Mouse (Mus musculus) CD4-positive helper T cell, adult 2 months (primary cell): Measurements from ENCODE around the gene Tekt5.

Experiments used
- DNase-seq: peaks from one replicate; pipeline ENCODE4 v3.0.0-alpha.2; 2012; ENCODE audit warnings: low read depth, missing footprints, low spot score

The Tekt5 gene

DNA sequence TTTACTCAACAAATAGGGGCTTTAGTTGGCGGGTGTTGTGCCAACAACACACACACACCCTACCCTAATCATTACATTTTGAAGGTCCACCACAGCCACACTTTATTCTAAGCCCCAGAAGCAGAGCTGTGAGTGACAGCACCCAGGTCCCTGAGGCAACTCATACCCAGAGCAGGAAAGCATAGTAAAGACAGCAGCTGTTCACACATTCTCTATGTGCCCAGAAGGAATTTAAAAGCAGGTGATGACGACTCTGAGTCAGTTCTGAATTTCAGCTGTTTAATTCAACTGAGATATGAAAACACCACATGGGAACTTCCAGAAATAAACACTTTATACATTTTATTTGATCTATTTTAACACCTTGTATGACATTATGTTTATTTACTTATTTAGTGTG lies 15.8 kb downstream of the Tekt5 start:
- DNase-seq: no peak

DNA sequence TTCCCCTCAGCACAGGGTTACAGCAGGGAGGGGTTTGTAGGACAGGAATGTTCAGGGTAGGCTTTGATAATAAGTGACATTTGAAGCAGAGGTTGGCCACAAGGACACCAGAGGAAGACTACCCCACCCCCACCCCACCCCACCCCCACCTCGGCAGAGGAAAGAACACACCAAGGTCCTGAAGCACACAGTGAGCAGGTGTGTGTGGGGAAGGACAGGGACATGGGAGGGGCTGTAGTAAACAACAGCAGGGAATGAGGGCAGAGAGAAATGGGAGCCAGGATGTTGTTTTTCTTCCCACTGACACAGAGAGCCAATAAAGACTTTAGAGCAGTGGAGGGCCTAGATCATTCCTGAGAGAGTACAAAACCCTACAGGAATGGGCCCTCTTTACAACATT lies 18.0 kb downstream of the Tekt5 start:
- no peak for DNase-seq

DNA sequence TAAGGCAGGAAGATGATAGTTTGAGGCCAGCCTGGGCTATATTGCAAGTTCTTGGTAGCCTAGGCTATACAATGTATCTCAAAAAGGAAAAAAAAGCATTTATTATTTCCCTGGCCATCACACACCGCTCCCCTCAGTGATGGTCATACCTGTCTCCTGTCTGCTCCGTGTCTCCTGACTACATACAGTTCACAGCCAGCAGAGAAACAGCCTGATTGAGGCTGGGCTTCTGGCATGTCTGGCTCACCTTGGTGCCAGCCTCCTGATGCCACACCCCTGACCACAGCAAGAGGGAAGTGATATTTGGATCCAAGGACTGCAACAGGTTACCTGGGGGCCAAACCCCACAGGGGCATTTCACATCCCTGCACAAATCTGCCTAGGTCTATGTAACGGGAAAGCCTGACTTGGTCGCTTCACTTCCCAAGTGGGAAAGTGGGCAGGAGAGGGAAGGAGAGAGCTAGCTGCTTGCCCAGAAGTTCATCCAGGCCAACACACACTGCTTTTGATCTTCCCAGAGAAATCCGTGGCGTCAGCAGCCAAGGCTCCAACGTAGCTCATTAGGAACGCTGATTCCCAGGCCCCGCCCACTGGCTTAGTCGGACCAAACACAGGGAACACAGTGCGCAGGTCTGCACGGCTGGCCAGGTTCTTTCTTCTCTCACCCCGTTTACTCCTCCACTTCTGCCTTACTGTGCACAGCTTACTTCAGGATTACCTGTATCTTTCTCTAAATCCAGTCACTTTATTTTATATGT lies 20.9 kb downstream of the Tekt5 start:
- DNase-seq: no peak

DNA sequence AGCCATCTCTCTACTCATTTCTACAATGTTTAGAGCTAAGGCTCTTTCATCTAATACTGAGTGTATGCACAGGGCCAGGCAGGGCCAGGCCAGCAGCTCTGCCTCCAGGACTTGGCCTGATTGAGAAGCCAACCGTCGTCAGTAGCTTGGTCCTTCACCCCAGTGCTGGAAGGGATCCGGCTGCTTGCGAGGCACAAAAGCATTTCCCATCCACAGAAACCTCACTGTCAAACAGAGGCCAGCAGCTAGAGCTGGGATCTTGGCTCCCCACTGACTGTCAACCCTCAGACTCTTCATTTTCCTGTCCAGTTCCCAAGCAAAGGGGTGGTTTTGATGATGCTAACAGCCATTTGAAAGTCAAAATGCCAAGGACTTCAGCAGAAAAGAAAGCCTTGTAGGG lies 22.9 kb downstream of the Tekt5 start:
- no peak for DNase-seq

DNA sequence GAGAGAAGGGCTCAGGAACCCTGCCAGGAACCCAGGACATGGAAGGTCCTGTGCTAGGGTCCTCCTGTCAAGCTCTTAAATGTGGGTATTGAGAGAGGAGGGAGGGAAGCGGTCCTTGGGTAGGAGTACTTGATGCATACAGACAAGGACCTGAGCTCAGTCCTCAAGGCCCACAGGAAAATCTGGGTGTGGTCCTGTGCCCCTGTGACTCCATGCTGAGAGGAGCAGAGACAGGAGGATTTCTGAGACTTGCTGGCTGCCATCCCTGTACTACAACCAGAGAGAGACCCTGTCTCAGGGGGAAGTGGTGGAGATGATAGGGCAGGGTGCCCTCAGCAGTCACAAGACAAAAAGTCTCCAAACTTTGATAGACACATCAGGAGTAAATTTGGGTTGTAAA lies 25.3 kb downstream of the Tekt5 start:
- no peak for DNase-seq

DNA sequence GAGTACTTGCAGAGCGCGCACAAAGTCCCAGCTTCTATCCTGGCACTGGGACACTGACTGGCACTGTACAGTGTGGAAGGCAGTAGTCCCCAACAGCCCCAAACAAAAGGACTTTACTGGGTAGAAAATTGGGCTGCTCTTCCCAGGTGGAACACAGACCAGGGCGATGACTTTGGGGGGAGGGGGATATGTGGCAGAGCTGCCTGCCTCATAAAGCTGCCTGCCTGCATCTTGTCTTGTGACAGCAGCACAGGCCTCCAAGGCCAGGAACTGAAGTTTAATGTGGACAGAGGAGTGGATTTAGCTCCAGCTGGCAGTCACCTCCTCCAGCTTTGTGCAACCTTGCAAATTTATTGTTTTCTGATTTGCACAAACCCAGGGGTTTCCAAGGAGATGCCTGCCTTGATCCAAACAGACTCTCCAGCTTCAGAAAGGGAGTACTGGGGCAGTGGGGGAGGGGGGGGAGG lies 25.8 kb downstream of the Tekt5 start:
- no peak for DNase-seq

DNA sequence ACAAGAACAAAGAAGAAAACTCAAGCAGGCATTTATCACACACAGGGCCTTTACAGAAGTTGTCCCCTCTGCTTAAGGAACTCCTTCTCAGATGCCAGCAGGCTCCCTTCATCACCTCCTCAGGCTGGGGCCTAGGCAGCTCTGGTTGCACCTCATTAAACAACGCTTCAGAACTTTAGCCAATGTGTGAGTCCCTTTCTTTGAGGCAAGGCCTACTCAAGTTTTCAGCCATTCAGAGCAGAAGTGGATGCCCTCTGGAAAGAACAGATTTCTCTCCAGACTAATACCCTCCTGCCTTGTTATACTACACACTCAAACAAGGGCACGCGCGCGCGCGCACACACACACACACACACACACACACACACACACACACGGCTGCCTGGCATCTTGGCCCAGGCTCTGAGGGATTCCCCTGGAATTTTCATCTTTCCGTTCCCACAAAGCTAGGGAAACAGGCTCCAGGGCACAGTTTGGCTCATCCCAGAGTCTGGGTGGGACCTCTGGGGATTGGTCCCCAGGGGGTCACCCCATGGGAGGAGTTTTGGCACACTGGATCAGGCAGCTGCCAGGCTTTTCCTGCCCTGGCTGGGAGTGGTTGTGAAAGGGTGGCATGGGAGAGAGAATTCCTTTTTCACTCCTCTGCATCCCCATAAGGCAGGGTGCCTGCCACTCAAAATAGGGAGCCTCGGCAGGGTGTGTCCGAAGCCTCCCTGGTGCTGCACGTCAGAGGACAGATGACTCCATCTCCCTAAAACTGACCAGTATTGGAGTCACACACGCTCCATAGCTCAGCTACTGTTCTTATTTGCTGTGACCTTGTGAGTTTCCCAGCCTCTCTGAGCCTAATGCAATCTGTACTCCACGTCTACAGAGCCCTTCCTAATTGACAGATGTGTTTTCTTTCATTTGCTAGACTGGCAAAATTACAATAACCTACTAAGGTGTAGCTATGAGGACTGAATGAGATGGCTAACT lies 28.8 kb downstream of the Tekt5 start:
- DNase-seq: no peak

DNA sequence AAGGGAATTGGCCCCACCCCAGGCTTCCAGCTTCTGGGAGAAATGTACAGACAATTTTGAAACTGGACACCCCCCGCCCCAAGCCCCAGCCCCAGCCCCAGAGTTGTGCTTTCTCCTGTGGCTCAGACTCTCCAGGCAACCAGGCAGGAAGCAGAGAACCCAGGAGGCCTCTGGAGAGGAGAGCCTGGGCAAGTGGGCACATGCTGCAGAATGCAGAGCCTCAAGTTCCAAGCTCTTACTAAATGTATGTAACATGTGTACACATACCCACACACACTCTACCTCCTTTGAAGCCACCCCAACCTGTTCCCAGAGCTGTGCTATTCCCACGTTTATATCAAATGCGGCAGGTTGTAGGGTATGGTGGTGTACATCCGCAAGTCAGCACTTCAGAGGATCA lies 29.5 kb downstream of the Tekt5 start:
- DNase-seq: no peak

DNA sequence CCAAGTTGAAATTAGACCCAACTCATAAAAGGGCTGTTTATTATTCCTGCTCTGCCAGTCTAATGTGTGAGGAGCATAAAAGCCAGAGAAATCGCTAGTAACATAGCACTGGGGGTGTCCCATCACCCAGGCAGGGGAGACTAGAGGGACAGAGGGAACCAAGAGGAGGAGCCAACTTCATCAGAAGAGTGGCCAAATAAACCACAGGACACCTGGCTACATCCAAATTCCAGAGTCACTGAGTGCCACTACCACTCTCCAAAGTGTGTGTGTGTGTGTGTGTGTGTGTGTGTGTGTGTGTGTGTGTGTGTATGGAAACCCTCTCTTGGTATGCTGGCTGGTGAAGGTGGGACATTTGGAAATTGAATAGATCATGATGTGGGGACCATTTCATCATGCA lies 32.2 kb downstream of the Tekt5 start:
- no peak for DNase-seq

DNA sequence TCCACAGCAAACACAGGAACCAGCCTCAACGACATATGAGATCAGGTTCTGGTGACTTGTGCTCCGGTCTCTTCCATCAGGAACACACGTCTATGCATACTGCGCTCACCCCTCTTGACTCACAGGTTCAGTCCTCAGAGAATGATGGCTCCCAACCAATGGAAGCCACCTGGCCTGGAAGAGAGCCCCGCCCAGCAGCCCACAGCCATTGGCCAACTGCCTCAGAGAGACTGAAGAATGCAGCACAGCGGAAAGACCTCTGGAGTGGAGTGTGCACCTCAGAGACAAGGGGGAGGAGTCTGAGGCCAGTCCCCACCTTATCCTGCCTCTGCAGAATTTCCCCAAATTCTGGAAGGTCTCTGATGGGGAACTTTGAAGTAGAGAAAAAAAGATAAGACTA lies 36.0 kb downstream of the Tekt5 start:
- no peak for DNase-seq

DNA sequence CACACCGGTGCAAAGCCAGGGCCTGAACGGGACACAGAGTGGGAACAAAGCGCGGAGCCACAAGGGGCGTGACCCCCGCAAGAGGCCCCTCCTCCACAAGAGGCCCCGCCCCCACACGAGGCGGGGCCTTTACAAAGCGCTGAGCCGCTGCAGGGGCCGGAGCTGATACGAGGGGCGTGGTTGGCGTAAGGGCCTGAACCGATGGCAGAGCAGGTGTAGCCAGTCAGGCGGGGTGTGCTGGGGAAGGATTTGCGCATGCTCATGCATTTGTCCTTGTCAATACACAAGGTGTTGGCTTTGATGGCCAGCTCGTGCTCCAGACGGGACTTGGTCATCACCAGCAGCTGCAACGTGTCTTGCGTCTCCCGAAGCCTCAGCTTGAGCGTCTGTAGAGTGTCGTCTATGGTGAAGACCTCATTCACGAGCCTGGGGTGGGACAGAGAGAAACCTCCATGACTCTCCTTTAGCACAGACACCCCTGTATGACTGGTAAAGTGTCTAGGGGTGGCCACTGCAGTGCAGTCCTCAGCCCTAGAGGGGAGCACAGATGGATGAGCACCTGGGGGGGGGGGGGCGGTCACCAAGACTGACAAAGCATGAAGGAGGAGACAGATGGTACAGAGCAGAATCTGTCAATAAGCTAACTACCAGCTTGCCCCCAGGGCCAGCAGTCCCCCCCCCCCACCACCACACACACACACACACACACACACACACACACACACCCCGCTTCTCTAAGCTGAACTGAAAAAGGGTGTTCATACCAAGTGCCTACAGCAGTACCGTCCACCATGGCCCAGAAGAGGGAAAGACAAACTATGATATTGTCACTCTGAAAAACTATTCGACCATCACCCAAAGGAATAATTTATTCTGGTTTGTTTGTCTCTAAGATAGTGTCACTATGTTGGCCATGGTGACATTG lies 37.0 kb downstream of the Tekt5 start:
- peak; percentile 10 for DNase-seq

DNA sequence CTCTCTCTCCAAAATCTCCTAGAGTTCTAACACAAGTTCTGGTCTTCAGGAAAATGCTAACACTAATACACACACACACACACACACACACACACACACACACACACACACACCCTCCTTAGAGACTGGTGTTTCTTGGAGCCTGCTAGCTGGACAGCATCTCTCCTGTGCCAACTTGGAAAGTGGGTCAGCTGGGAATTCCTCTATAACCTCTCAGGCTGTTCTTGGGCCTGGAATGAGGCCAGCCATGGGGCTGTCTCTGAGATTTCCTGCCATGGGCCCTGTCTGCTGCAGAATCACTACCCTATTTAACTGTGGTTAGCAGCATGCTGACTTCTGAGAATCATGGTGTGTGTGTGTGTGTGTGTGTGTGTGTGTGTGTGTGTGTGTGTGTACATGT lies 40.3 kb downstream of the Tekt5 start:
- no peak for DNase-seq

DNA sequence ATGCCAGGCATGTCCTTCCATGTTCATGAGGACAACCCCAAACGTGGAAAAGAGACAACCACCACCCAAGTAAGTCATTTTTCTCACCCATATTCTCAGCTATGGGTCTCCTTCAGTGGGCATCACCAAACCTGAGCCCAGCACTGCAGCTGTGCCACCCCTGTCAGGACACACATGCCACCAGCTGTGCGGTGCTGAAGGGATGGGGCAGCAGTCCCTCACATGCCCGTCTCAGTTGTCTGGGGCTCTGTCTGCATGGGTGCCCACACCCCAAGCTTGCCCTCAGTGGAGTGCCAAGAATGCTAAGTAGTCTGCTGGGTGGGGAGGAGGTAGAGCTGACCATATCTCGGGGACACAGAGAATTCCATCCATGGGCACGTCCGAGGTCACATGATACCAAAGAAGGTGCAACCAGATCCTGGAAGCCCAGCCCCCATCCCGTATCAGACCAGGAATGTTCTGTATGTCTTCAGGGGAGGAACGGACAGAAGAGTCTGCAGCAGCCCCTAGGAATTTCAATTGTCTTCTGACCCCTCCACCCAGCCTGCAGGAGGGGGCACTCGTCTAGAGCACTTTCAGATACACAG lies 44.1 kb downstream of the Tekt5 start:
- DNase-seq: no peak

DNA sequence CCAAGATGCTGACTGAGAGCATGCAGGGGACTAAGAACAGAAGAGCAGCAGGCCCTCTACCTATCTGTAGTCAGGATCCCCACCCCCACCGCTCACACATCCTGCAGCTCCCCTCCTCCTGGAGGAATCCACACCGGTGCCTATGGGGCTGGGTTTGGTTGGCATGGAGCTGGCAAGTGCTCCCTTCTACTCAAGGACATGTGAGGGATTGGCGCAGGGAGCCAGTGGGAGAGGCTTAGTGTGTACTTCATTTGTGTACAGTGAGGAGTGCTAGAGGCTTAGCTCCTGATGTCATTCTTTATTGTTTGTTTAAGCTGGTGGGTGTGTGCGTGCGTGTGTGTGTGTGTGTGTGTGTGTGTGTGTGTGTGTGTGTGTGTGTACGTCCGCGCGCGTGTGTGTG lies 45.4 kb downstream of the Tekt5 start:
- no peak for DNase-seq

DNA sequence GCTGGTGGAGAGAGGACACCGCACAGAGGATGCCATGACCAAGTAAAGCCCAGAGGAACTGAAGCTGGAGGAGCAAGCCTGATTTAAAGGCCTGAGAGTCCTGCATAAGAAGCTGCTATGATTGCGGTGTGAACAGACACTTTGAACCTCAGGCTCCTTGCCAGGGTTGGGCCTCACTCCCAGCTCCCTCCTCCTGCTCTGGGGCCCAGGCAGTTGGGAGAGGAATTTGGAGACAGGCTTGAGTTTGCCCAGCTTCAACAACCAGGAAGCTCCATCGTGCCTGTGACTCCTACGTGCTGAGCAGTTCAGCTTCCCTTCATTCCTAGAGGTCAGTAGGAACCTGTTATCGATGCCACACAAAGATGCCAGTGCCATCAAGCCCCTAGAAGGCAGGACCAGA lies 45.9 kb downstream of the Tekt5 start:
- no peak for DNase-seq

DNA sequence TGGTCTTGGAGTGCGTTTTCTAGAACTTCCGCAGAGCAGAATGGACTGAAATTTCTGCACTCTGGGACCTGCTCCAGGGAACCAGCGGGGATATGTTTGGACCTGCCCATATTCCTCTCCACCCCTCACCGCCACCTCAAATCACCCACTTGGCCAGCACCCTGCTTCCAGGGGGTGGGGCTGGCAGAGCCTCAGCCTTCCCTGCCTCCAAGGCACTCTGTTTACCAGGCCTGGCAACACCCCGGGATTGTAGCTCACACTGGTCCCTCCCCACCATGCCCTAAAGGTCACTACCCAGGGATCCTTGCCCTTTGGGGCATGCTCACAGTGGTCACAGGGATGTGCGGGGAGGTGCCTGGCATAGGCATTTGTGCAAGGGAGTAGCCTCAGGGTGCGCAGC lies 47.7 kb downstream of the Tekt5 start:
- DNase-seq: no peak

DNA sequence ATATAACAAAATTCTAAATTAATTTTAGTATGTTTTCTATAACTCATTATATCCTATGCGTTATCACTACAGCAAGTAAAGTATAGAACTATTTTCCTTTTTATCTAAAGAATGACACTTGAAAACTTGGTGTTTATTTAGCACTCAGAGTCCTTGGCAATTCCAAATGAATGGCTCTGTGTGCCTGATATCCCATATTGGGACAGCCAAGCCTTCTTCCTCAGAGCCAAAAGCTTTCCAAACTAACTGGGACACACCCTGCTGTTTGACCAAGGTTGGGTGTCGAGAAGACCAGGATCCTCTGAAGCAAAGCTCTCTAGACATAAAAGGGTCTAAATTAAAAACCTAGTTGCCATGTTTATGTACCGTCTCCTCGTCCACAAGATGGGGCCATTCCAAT lies 54.2 kb downstream of the Tekt5 start:
- DNase-seq: no peak

DNA sequence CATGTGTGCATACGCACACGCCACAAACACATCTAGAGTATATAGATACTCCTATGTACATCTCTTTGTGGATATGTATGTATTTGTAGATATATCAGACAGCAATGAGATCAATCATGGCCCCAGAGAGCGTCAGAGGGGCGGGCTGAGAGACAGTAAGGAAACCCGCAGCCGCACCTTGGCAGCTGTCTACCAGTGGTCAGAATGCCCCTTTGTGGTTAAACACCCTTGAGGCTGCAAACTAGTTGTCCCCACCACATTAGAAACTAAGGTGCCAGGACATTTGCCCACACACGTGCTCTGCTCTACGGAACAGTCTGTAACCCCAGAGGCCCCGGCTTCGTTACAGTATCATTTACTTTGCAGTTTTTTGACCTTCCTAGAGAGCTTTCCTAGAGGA lies 55.4 kb downstream of the Tekt5 start:
- no peak for DNase-seq

DNA sequence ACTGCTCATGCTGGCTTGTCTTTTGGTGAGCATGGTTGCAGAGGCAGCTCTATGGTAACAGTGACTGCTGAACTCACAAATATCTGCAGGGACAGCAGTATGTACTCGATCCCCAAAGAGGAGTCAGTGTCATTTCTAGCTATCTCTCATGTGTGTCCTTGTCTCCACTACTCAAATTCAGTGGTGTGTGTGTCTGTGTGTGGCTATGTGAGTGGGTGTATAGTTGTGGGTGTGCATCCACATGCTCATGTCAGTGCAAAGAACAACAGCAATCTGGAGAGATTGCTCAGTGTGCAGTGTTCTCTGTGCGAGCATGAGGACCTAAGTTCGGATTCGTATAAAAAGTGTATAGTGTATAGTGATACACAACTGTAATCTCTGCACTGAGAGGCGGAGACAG lies 56.7 kb downstream of the Tekt5 start:
- DNase-seq: no peak

DNA sequence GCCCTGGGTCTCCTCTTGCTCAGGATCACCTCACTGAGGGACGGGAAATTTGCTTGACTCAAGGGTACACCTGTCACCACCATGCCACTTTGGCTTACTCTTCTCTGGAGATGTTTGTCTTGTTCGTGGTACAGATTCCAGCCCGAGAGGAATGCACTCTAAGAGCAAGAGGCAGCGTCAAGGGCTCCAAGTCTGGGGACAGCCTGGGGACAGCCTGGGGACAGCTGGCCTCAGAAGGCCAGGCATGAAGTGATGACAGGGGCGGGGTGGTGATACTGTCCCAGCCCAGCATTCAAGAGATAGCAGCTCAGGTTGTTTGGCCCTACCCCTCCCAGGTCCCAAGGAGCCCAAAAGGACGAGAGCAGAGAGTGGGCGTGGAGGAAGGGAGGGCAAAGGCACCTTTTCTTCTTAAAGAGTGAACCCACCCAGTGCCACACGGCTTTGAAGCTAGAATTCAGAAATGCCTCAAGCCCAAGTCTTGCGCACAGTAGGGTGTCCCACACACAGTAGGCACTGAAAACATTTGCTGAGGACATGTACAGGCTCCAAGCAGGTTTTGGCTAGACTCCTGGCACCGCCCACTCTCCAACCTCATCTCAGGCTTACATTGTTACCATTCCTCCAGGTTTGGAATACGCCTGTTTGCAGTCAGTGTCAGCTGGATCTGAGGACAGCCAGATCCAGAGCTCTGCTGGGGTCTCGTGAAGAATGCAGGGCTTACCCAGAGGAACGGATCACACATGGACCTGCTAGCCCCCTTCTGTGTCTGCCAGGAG lies 57.7 kb downstream of the Tekt5 start:
- no peak for DNase-seq
